Mouse (Mus musculus): ENCODE data around the gene Aar2. TPM values are rescaled to one million over a fixed set of nuclear protein-coding genes. Genes with fewer than 3 reads are reported as not detected.

Gene Aar2
- polyA plus RNA-seq, 1 experiment from 2014 or later = 45.7 TPM

DNA sequence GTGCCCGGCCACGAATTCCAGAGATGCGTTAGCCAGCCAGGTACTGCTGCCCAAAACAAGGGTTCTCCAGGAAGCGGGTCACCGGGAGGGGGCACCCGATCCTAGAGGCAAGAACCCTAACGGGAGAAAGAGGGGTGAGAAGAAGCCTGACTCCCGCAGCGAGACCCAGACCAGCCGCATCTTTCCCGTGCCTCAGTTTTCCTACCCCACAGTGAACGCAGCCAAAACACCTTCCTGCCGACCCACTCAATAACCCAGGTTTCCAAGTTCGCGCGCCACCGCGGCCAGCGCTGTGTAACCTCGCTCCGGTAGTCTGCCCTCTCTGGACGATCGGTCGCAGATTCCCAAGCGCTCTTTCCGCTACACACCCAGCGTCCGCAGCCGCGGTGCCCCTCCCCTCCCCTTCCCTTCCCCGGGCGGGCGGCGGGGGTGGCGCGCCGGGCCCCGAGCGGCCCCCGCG, 65.7 kb downstream of the Aar2 start:
- peak overlapping the region; percentile 77 for H3K27ac ChIP-seq
- peak overlapping the region; percentile 83 for H3K4me2 ChIP-seq
- H3K4me3 ChIP-seq = peak overlapping the region; percentile 86
- H3K9ac ChIP-seq = peak overlapping the region; percentile 92
- peak; percentile 50; the same call in 1 of the 2 replicates for ATAC-seq (ENCODE audit: low FRiP score)
- WGBS = 1% methylated on average over 31 of the region's 41 CpGs
- H3K36me3 ChIP-seq = no peaks in the 10 kb centered on the region
- no peaks in the 10 kb centered on the region for H3K9me3 ChIP-seq
- H3K27me3 ChIP-seq = peaks cover 72% of the 10 kb centered on the region
- peaks cover 36% of the 10 kb centered on the region for H3K4me1 ChIP-seq (replicated peaks)

DNA sequence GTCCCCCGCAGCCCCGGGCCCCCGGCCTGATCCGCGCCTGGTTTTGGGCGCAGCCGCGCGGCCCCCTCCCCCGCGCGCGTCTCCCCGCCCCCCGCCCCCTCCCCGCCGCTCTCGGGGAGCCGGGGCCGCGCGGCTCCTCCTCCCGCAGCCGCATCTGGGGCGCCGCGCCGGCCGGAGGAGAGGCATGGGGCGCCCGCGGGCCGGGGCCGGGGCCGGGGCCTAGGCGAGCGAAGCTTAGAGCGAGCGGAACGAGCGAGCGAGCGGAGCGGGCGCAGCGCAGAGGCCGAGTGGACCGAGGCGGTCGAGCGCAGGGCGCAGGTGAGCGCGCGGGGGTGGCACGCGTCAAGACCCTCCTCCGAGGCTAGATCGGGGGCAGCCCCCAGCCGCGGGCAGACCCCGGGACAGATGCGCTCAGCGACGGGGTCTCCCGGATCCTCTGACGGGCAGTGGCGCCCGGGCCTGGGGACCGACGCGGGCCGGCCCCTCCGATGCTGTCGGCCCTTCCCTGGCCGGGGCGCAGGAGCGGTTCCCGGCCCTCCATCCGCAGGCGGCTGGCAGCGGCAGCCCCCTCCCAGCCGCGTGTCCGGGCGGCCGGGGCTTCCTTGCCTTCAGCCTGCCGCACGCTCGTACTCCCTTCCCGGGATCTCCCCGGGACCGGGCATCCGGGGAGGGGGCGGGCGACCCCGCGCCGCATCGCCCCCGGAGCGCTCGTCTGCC, 66.3 kb downstream of the Aar2 start, which contains the start of gene Dlgap4:
TSS of gene Dlgap4 (plus strand) at position 165 of the 717 bp plus-strand sequence.
- H3K4me2 ChIP-seq = peak within 1 kb of the TSS; percentile 83
- peak within 1 kb of the TSS; percentile 86 for H3K4me3 ChIP-seq
- no peaks in the 10 kb centered on the region for H3K9me3 ChIP-seq
- H3K27ac ChIP-seq = peak within 1 kb of the TSS; percentile 77
- peaks cover 76% of the 10 kb centered on the region for H3K27me3 ChIP-seq
- H3K4me1 ChIP-seq (replicated peaks) = peaks cover 36% of the 10 kb centered on the region
- WGBS = under 1% methylated on average over 44 of the region's 103 CpGs
- ATAC-seq (ENCODE audit: low FRiP score) = peak; percentile 72
- H3K9ac ChIP-seq = peak within 1 kb of the TSS; percentile 92
- H3K36me3 ChIP-seq = no peaks in the 10 kb centered on the region

DNA sequence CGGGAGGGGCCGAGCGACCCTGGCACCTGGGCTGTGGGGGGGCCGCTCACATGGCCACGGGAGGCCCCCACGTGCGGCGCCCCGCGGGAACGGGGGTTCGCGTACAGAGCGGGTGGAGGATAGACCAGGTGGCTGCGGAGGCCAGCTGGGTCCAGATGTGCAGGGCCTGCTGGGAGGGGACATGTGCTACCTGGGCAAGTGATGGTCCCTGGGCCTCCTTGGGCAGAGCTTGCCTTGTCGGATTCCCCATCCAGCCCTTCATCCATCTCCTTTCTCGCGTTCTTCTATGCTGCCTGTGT, 66.8 kb downstream of the Aar2 start:
- peak overlapping the region; percentile 83 for H3K4me2 ChIP-seq
- peaks cover 77% of the 10 kb centered on the region for H3K27me3 ChIP-seq
- no peaks in the 10 kb centered on the region for H3K36me3 ChIP-seq
- peaks cover 36% of the 10 kb centered on the region for H3K4me1 ChIP-seq (replicated peaks)
- peak; percentile 52 for ATAC-seq (ENCODE audit: low FRiP score)
- H3K9me3 ChIP-seq = no peaks in the 10 kb centered on the region
- 0% methylated on average over 18 of the region's 18 CpGs for WGBS
- peak overlapping the region; percentile 92 for H3K9ac ChIP-seq
- H3K4me3 ChIP-seq = peak overlapping the region; percentile 86
- H3K27ac ChIP-seq = peak overlapping the region; percentile 77

DNA sequence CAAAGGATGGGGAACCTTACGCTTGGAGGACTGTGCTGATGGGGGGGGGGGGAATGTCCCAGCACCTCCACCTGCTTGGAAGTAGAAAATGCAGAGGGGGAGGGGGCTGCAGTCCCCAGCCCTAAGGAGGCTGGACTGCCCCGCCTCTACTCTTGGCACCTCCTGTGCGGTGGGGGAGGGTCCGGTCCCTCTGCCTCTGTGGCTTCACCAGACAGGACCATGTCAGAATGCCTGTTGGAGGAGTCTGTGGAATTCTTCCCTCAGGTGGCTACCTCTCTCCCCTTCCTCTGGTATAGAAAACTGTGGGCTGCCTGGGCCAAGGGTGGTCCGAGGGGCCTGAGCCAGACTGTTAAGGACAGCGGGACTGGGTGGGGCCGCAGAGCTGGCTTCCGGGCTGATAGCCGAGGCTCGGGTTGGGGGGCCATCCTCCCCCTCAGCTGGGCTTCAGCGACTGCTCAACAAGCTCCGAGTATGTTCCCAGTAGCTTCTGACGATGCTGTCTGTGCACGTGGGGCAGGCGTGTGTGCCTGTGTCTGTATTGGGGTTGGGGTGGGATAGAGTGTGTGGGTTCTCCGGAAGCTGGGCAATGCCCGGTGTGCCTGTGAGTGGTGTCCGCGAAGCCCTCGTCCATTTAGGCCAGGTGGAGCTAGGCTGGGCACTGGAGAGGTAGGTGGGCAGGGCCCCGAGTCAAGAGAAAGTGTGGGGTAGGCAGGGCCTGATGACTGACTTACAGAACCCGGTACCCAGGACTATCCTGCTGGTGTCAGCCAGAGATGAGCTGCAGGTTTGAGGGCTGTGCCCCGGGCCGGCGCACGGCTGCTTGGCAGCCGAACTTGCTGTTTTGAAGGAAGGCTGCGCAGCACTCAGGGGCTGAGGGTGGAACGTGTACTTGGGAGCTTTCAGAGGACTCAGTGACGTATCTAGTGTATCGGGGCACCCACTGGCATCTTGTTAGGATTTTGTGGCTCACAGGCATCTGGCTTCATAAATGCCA, 67.6 kb downstream of the Aar2 start:
- H3K4me3 ChIP-seq = peak overlapping the region; percentile 86
- H3K27ac ChIP-seq = no peak overlapping the region
- H3K9me3 ChIP-seq = no peaks in the 10 kb centered on the region
- ATAC-seq (ENCODE audit: low FRiP score) = peak; percentile 43
- peaks cover 74% of the 10 kb centered on the region for H3K27me3 ChIP-seq
- WGBS = 7% methylated on average over 31 of the region's 31 CpGs
- no peaks in the 10 kb centered on the region for H3K36me3 ChIP-seq
- H3K4me1 ChIP-seq (replicated peaks) = peaks cover 39% of the 10 kb centered on the region
- peak overlapping the region; percentile 92 for H3K9ac ChIP-seq
- peak overlapping the region; percentile 83 for H3K4me2 ChIP-seq

DNA sequence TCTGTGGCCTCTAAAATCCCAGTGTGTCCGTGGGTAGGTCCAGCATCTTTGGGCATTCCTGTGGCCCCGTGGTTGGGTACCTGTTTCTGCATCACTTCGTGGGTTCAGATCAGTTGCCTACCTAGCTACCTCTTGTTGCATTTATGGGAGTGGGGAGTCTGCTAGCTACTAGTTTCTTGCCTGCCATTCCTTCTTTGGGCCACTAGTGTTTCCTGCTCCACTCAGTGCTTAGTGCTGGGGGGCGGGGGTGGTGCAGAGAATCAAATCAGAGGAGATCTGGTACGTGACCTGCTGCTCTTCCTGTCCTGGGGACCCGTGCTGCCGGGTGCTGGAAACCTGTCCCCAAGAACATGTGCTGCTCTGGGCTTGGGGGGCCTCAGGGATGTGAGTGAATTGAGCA, 69.1 kb downstream of the Aar2 start:
- Histone ChIP-seq H3K36me3 (no peaks in the 10 kb centered on the region), H3K27ac (no peak overlapping the region), H3K27me3 (peaks cover 64% of the 10 kb centered on the region), H3K4me2 (no peak overlapping the region), H3K4me1 (replicated peaks) (peaks cover 42% of the 10 kb centered on the region), H3K9ac (no peak overlapping the region), H3K9me3 (no peaks in the 10 kb centered on the region), H3K4me3 (no peak overlapping the region)
- ATAC-seq (ENCODE audit: low FRiP score) = no peak
- 80% methylated on average over 7 of the region's 7 CpGs for WGBS

DNA sequence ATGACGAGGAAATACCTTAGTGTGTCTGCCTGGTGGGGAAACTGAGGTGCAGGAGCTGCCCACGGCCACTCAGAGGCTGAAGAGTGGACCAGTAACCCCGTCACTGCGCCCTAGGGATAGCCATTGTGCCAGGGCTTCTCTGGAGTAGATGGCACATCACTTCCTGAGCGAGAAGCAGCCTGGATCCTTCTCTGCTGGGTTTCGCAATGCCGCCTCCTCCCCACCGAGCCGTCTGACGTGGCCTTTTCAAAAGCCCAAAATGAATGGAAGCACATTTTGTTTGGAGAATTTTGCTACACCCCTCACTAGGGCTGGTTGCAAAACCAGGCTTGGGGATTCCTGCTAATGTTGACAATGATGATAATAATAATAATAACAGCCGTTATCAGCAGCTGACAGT, 70.2 kb downstream of the Aar2 start:
- Histone ChIP-seq H3K4me2 (no peak overlapping the region), H3K27me3 (peaks cover 54% of the 10 kb centered on the region), H3K27ac (no peak overlapping the region), H3K9me3 (no peaks in the 10 kb centered on the region), H3K4me1 (replicated peaks) (peaks cover 44% of the 10 kb centered on the region), H3K36me3 (no peaks in the 10 kb centered on the region), H3K9ac (no peak overlapping the region), H3K4me3 (no peak overlapping the region)
- 27% methylated on average over 11 of the region's 11 CpGs for WGBS
- no peak for ATAC-seq (ENCODE audit: low FRiP score)

Other genes starting within 250 kb of the Aar2 start
- gene Cnbd2, start 235.3 kb upstream of the Aar2 start, polyA plus RNA-seq (2015; fragmentation: Nextera tagmentation; extraction: Ambion mirVana) = 6.3 and 7.7 TPM in 2 replicates
- gene Scand1, start 234.9 kb upstream of the Aar2 start, polyA plus RNA-seq (2015; fragmentation: Nextera tagmentation; extraction: Ambion mirVana) = 84.7 and 95.3 TPM in 2 replicates
- 11.3 and 11.5 TPM in 2 replicates for gene Epb41l1, start 126.7 kb upstream of the Aar2 start, polyA plus RNA-seq (2015; fragmentation: Nextera tagmentation; extraction: Ambion mirVana)
- 232 and 238 TPM in 2 replicates for gene Dlgap4, start 66.1 kb downstream of the Aar2 start, polyA plus RNA-seq (2015; fragmentation: Nextera tagmentation; extraction: Ambion mirVana)
- 39.1 and 53.3 TPM in 2 replicates for gene Myl9, start 227.8 kb downstream of the Aar2 start, polyA plus RNA-seq (2015; fragmentation: Nextera tagmentation; extraction: Ambion mirVana)

All from hindbrain, embryonic 13.5 days (tissue).